Mouse (Mus musculus): ENCODE data around the gene Gdf2.

Gdf2 gene

DNA sequence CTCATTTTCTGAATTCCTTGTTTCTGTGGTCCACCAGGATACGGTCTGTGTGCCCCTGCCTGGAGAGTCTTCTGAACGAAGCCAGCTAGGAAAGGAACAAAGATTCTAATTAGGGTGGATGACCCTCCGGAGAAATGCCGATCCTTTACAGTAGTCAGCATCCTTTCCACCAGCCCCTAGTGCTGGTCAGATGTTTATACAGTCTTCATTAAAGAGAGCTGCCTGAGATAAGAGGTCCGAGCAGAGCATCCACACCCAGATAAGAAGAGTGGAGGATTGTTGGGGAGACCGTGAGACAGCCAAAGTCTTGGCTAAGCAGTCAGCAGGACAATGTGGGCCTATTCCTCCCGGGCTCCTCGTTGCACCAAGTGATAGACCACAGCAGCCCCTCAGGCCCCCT, at the start of gene Gdf2:
Gene Gdf2 (plus strand): TSS at position 301 of the 400 bp plus-strand sequence.
- no peak for DNase-seq (ENCODE audit: low spot score in 2 of 2)

DNA sequence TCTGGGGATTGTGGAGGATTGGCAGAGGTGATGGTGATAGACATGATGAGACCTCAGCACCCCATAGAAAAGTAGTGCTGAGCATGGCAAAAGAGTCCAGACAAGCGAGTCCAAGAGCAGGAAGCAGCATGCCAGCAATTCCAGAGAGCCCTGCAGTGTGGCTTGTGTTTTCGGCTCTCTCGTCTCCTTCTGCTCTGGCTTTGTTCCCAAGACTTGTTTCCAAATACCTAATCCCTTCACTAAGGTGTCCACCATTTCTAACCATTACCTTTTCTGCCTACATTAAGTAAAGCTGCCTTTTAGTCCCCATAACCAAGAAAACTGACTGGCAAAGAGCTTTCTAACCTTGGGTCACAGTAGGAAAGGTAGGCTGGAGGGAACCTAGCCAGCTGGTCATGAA, 49.3 kb upstream of the Gdf2 start:
- DNase-seq (ENCODE audit: low spot score in 2 of 2): no peak

DNA sequence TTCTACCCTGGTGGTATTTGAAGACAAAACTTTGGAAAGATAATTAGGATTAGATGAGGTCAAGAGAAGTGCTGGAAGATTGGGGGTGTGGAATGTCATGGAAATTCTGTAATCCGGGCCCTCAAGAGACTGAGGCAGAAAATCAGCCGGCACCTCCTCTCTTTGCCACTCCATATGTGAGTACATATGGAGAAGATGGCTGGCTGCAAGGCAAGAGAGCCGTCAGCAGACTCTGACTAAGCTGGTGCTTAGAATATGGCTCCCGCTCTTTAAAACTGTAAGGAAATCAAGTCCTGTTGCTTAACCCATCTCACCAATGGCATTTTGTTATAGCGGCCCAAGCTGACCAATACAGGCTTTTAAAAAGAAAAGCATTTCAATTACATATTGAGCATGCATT, 45.1 kb upstream of the Gdf2 start:
- peak in 1 of 2 experiments; percentile 13 for DNase-seq (ENCODE audit: low spot score in 2 of 2)

DNA sequence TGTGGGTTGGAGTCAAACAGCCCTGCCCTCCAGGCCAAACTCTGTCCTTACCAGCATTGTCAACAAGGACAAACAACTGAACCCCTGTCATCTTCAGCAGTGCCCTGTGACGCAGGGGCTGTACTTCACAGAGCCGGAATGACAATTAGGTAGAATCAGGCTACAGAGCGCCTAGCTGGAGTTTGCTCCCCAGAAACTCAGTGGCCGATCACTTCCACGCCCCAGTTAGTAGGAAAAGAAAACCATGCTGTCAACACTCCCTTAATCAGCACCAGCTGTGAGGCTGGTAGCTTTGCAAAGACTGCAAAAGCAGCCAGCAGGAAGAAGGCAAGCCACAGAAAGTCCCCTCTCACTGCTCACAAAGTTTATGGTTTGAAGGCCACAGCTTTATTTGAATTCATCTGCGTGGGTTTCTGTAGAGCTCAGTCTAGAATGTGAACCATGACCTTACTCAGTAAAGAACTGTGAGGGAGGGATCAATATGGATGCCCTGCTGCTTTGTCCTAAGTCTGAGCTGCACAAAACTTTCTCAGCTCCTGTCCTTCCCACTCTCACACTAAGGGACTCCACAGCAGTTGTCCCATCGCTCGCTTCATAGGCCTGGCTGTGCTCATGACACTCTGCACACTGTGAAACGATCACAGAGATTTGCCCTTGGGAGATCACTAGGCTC, 44.1 kb upstream of the Gdf2 start:
- no peak for DNase-seq (ENCODE audit: low spot score in 2 of 2)

DNA sequence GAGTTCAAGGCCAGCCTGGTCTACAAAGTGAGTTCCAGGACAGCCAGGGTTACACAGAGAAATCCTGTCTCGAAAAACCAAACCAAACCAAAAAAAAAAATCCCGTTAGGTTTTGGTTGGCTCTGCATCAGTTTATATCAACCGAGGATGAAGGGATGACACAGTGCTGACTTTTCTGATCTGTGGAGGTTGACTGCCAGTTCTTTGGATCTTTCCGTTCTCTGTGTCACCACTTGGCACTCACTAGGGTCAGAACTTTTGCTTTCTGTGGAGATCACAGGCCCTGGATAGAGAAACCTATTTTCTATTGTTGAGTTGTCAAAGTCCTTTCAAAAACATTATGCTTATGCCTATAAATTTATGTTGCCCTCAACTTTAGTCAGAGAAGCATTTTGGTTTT, 38.1 kb upstream of the Gdf2 start:
- DNase-seq (ENCODE audit: low spot score in 2 of 2): no peak

DNA sequence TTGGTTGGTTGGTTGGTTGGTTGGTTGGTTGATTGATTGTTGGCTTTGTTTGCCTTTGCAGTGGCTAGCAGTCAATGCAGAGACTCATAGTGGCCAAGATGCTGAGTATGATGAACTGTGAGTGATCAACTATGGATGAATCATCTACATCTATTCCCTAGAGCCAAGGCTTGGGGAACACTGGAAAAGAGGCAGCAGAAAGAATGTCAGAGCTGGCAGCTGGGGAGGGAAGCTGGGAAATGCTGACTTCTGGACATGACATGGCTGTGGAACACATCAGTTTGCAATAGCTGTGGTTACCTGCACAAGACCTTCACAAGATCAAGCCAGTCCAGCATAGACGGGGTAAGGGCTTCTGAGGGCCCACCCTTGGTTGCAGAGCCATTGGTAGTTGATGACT, 37.6 kb upstream of the Gdf2 start:
- no peak for DNase-seq (ENCODE audit: low spot score in 2 of 2)

DNA sequence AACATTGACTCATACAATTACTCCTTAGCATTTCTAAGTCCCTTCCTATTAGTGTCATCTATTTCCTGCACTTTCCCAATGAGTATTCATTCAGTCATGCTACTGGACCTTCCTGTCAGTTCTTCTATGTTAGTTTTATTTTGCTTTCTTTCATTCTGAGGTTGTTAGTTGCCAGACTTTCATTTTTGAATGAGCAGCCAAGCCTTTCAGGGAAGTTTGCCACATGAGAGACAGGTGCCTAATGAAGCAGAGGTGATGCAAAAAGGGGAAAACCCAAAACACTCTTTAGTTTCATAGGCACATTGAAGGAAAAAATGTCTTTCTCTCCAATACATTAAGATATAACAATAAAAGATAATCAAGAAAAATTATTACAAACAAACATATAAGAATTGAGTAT, 36.0 kb upstream of the Gdf2 start:
- no peak for DNase-seq (ENCODE audit: low spot score in 2 of 2)

DNA sequence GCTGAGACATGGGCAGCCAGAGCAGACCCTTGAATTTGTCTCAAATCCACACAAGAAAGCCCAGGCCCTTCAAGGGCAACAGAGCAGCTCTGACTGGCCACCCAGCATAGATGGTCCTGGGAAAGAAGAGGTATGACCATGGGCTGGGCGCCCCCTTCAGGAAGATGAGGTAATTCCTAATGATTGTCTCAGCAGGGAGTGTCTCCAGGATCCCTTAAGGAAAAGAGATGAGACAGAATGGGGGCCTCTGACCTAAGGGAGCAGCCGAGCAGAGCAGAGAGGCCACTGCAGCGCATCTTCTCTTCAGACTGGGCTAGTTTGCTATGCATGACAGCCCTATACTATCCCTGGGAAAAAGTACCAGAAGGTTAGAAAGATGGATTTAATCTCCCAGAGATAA, 27.1 kb upstream of the Gdf2 start:
- DNase-seq (ENCODE audit: low spot score in 2 of 2): peak; percentile 42 to 46

DNA sequence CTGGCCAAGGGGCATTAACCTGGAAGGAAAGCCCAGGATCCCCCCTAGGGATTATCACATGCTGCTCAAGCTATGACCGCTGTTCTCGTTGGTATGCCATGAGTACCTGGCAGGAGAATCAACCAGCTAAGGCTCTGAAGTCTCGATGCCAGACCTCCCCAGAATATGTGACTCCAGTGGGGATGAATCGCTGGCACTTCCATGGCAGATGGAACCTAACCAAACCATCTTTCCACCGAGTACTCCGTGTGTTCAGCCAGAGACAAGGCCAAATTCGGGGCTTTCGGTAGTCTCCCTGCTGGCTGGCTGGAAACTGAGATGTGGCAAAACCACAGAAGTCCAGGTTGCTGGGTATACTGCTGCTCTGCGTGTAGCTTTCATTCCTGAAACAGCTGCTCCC, 26.6 kb upstream of the Gdf2 start:
- no peak for DNase-seq (ENCODE audit: low spot score in 2 of 2)

DNA sequence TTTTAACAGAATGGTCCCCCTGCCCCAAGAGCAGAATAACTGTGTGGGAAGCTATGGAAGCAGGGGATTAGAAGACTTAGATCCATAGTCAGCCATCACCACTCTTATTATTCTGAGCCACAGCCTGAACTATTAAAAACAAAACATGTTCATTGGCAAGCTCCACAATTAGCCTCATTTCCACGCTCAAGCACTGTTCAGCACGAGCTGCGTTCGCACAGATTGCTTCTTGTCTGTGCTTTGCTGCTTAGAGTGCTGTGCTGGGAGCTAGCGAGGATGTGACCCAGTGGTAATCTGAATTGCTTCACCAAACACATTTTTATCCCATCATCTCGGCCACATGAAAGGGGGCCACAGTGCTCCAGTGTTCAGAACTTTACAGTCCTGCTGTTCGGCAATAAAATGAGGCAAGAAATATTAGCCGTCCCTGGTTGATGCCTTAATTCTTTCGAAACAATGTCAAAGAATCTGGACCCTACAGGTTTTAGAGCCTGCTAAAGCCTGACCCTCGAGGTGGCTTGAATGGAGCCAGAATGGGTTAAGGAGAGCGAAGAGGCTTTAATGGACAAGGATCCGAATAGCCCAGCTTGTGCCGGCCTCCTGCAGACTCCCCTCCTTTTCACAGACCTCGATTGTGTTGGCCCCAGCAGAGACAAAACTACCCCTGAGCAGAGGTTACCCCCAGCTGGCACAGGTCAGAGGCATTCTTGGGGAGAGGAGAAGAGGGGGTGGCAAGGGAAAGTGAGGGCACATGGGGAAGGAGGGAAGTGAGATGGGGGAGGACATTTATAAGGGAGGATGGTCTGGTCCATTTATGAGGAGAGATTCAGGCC, 19.9 kb upstream of the Gdf2 start:
- DNase-seq (ENCODE audit: low spot score in 2 of 2): peak; percentile 27 to 31

DNA sequence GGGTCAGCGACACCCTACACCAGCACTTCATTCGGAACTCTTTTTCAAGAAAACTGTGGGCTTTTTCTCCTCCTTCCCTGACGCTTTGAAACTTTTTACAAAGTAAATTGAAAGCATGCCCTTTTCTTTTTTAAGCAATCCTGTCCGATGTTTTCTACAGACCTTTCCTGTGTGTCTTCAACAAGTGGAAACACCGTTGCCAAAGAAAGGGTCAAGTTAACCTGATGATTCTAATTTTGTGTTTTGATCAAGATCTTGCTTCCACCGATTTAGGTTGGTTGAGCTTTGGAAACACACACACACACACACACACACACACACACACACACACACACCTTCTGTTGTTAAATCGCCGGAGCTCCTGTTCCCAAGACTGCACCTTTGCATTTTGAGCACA, 18.1 kb upstream of the Gdf2 start:
- DNase-seq (ENCODE audit: low spot score in 2 of 2): no peak

DNA sequence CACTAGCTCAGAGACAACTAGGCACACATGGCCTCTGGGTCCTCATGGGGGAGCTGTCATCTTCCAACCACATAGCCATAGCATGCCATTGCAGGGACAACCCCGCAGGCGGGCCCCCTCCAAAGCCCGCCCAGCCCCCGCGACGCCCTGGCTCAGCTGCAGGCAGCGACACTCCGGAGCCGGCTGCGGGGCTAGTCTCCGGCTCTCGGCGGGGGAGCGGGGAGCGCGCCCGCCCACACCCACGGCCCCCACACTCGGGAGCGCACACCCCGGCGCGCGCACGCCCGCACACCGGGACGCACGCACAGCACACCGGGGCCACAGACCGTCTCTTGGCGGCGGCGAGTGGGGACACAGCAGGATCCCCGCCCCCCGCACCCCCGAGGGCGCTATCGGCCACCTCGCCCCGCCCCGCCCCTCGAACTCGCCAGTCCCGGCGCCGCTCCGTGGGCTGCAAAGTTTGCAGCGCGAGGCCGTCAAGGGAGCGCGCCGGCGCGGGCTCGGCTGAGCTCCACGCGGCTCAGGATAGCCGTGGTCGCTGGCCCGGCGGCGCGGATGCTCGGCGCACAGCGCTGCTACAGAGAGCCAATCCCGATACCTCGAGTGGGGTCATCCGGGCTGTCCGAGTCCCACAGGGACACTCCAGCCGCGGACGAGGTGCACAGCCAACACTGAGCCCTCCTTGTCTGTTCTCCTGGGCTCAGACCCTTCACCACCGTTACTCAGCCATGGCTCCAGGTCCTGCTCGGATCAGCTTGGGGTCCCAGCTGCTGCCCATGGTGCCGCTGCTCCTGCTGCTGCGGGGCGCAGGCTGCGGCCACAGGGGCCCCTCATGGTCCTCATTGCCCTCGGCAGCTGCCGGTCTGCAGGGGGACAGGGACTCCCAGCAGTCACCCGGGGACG, 17.4 kb upstream of the Gdf2 start, which contains the start of gene Gdf10:
Gene Gdf10 (plus strand): TSS at position 420 of the 903 bp plus-strand sequence.
- DNase-seq (ENCODE audit: low spot score in 2 of 2): peak; percentile 36 to 39

DNA sequence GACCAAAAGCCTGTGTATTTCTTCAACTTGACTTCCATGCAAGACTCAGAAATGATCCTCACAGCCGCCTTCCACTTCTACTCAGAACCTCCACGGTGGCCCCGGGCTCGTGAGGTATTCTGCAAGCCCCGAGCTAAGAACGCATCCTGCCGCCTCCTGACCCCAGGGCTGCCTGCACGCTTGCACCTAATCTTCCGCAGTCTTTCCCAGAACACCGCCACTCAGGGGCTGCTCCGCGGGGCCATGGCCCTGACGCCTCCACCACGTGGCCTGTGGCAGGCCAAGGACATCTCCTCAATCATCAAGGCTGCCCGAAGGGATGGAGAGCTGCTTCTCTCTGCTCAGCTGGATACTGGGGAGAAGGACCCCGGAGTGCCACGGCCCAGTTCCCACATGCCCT, 9.0 kb upstream of the Gdf2 start:
- no peak for DNase-seq (ENCODE audit: low spot score in 2 of 2)

DNA sequence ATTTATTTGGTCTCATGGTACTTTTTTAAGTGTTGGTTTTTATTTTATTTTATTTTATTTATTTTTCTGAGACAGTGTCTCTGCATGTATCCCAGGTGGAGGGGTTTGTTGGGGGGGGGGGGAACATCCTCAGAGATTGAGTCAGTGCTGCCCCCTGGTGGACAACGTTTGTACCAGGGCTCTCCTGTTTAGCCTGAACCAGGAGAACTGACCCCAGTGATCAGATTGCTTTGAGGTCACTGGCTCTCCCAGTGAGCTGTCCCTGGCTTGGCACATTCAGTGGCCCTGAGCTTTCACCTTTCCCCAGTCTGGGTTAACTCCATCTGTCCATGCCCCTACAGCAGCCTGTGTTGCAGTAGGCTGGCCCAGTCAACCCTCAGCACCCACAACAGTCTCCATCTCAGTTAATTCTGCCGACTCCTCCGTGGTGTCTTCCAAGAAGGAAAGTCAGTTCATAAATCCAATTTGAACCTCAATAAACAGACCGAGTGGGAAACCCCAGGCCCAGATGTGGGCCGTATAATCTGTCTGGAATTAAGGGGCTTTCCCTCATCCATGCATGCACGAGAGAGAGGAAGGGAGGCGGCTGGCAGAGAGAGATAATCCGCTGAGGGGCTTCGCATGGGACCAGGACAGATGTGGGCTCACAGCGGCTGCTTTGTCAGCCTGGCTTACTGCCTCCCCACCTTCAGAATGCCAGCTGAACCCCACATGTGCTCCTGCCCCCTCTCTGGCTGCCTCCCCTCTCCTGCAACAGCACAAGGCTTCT, 7.7 kb upstream of the Gdf2 start:
- DNase-seq (ENCODE audit: low spot score in 2 of 2): peak; percentile 67 to 70

DNA sequence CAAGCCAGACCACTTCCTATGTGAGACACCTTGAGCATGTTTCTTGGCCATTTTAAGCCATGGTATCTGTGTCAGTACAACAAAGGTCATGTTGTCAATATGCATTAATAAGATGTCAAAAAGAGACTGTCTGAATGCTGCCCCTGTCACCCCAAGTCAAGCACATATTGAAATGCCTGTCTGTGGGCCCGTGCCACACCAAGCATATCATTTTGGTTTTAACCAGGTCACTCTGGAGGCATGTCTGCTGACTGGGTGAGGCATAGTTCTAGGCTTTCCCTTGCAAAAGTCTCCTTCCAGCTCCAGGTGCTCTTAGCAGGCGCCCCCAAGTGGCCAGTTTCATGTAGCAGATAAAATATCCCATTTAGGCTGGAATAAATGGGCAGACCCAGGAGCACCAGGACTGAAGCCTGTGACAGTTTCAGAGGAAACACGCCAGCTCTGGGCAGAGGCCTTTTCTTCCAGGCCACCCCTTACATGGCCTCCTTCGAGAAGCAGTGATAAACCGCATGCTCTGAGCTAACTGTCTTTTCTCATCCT, 7.0 kb upstream of the Gdf2 start:
- DNase-seq (ENCODE audit: low spot score in 2 of 2): peak; percentile 76 to 78

DNA sequence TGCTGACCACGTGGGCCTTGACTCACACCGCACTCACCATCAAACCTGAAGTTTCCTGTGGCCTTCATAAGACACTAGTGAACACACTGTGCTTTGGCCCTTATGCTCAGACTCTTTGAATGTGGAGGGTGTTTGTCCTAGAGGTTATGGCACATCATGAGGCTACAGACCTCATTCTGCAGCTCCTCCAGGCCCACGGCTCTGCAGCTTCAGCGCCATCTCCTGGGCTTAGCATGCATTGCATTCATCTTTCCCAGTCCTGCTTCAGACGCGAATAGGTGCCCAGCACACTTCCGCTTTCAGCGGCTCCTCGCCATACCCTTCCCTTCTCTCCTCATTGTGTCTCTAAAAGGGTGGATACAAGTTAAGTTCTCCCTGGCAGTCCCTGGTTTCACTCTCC, 1.7 kb upstream of the Gdf2 start:
- peak; percentile 80 to 83 for DNase-seq (ENCODE audit: low spot score in 2 of 2)

DNA sequence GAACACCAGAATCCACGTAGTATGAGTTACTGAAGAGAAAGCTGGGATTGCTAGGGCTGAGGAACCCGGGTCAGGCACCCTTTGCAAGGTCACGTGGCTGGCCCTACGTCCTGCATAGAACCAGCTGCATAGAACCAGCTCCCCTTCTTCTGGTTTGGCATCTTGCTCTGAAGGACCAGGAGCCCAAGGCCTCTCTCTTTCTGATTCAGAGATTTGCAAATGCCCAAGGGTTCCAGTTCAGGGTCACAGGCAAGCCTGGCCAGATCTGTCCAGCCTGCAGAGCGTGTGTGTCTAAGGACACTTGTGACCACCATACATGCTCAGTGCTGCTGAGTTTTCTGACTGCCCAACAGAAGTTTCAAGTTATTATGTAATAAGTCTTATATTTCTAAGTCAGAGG, 1.4 kb downstream of the Gdf2 start:
- no peak for DNase-seq (ENCODE audit: low spot score in 2 of 2)

DNA sequence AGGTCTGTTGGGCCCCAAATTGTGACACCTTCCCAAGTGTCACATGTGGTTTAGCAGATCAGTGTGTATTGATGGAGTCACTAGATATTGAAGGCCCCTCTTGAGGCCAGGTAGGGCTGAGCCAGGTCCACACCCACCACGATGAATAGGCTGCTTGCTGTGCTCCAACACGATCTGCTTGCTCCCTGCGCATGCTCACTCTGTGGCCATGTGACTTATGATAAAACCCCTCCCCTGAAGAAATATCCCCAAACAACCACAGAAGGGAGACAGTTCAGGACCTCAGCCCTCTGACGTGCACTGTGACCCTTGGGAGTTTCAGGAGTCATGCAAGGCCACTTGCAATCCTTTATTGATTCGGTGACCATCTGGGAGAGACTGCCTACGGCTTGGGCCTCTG, 5.3 kb downstream of the Gdf2 start:
- DNase-seq (ENCODE audit: low spot score in 2 of 2): no peak

DNA sequence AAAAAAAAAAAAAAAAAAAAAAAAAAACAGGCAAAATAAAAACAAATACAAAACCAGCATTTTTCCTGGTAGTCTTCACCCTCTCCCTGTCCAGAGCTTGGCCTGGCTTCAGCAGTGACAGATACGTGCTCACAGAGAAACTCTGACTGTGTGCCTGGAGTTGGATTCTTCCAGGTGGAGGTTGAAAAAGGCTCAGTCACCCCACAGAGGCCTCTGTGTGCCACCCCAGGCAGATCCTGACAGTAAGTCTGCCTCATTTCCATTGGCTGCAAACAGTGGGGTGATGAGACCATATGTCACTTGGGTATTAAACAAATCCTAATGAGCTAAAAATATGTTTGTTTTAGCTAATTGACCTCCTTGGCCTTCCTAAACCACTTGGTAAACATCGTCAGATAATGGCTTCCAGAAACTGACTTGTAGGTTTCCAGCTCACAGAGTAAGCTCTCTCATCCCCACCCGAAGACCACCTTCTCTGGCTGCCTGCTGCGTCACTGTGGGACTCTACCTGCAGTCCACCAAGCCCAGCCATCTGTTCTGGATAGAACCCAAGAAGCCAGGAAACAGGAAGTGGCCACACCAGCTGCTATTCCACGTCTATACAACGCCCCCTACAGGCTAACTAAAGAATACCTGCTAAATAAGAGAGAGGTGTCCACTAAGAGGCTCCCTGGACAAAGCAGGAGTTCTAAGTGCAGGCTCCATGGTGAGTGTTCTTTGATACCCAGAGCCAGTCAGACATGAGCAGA, 11.6 kb downstream of the Gdf2 start:
- no peak for DNase-seq (ENCODE audit: low spot score in 2 of 2)

DNA sequence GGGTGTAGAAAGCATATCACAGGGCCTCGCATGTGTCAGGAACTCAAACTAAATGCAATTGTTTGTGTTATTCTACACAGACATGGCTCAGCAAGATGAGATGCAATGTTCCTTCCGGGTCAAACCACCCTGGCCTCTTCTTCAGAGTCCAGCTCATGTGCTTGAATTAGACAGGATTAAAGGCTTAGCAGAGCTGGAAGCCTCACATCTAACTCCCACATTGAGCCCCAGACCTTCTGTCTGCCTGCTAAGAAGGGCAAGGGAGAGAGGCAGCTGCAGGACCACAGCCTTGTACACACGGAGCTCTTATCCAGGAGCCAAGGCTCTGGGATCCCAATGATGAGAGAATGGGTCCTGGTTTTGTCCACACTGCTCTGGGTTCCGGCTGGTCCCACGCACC, 12.9 kb downstream of the Gdf2 start, which contains the start of gene Rbp3:
Gene Rbp3 (plus strand): TSS at position 243 of the 400 bp plus-strand sequence.
- DNase-seq (ENCODE audit: low spot score in 2 of 2): no peak

All from right cerebral cortex, adult 2 months (tissue).